Mouse (Mus musculus) frontal cortex, postnatal 14 days (tissue): ENCODE results near the gene Diexf.

Source experiments
- DNase-seq, 2 experiments: peaks; one replicate each; pipeline ENCODE4 v3.0.0; 2022; ENCODE audit warnings: low spot score in 2 of 2

Gene Diexf

GRCm38 (mm10) chr1:193129786-193130455 lies at the start of gene Diexf:
TSS of gene Diexf (minus strand) at chr1:193130272.
- peak; percentile 92 to 93 for DNase-seq

- DNase-seq: no peak
These were observed 44.2 kb upstream of the Diexf start for GRCm38 (mm10) chr1:193174143-193174733.

GRCm38 (mm10) chr1:193173810-193174129 lies 43.7 kb upstream of the Diexf start:
- no peak for DNase-seq

GRCm38 (mm10) chr1:193172991-193173809 lies 43.1 kb upstream of the Diexf start:
- peak; percentile 92 to 94 for DNase-seq

- DNase-seq: no peak
These were observed 39.8 kb upstream of the Diexf start for GRCm38 (mm10) chr1:193169856-193170255.

GRCm38 (mm10) chr1:193169228-193169627 lies 39.2 kb upstream of the Diexf start:
- DNase-seq: no peak

GRCm38 (mm10) chr1:193167746-193168145 lies 37.7 kb upstream of the Diexf start, which contains the start of gene A130010J15Rik:
TSS of gene A130010J15Rik (plus strand) at chr1:193168046.
- no peak for DNase-seq

GRCm38 (mm10) chr1:193160317-193161032 lies 30.4 kb upstream of the Diexf start:
- no peak for DNase-seq

- no peak for DNase-seq
These were observed 29.5 kb upstream of the Diexf start for GRCm38 (mm10) chr1:193159613-193160012.

GRCm38 (mm10) chr1:193159163-193159562 lies 29.1 kb upstream of the Diexf start:
- DNase-seq: no peak

GRCm38 (mm10) chr1:193157111-193157492 lies 27.0 kb upstream of the Diexf start:
- DNase-seq: no peak

- DNase-seq: no peak
These were observed 26.4 kb upstream of the Diexf start for GRCm38 (mm10) chr1:193156316-193157110.

GRCm38 (mm10) chr1:193153561-193153960 lies 23.5 kb upstream of the Diexf start:
- no peak for DNase-seq

GRCm38 (mm10) chr1:193152872-193153271 lies 22.8 kb upstream of the Diexf start, which contains the start of gene Irf6:
TSS of gene Irf6 (plus strand) at chr1:193153111.
- DNase-seq: no peak

GRCm38 (mm10) chr1:193151134-193151533 lies 21.1 kb upstream of the Diexf start:
- no peak for DNase-seq

GRCm38 (mm10) chr1:193149231-193149630 lies 19.2 kb upstream of the Diexf start:
- no peak for DNase-seq

- no peak for DNase-seq
These were observed 16.3 kb upstream of the Diexf start for GRCm38 (mm10) chr1:193146416-193146815.

GRCm38 (mm10) chr1:193145101-193145500 lies 15.0 kb upstream of the Diexf start:
- DNase-seq: no peak

GRCm38 (mm10) chr1:193144516-193144915 lies 14.4 kb upstream of the Diexf start:
- no peak for DNase-seq

GRCm38 (mm10) chr1:193142517-193143062 lies 12.5 kb upstream of the Diexf start:
- DNase-seq: no peak

GRCm38 (mm10) chr1:193141118-193141517 lies 11.0 kb upstream of the Diexf start:
- no peak for DNase-seq
